Mouse (Mus musculus) thymus, adult 2 months (tissue): ENCODE data around the gene Ctf2.

ENCODE experiments used
- CTCF ChIP-seq: fragments of 200-500 bp; IDR thresholded peaks from 2 replicates; pipeline ENCODE4 v1.5.1; 2012; ENCODE audit warnings: mild to moderate bottlenecking, control low read depth, low read length, moderate library complexity, borderline replicate concordance; ENCODE audit not compliant: control insufficient read depth, poor library complexity, insufficient read depth; ENCODE audit errors: extremely low read depth
- POLR2A ChIP-seq: fragments of 200-500 bp; IDR thresholded peaks from 2 replicates; pipeline ENCODE4 v1.6.1; 2012; ENCODE audit warnings: mild to moderate bottlenecking, low read length, control low read depth, moderate library complexity; ENCODE audit not compliant: control insufficient read depth, poor library complexity, insufficient read depth; ENCODE audit errors: extremely low read depth

- TF ChIP-seq POLR2A (no peak), CTCF (no peak)
Observed at GRCm38 (mm10) chr7:127730170-127730569, 1.8 kb downstream of the Ctf2 start.
